Mouse (Mus musculus) thymus, postnatal 10 days (tissue): Measurements from ENCODE around the gene Cep152.

Experiments
- DNase-seq, 2 experiments: peaks; one replicate each; pipeline ENCODE4 v3.0.0; 2021; ENCODE audit warnings: low spot score in 2 of 2

Cep152 gene

GRCm38 (mm10) chr2:125558634-125559589 lies 66.0 kb downstream of the Cep152 start:
- DNase-seq = no peak

- no peak for DNase-seq
These were observed 69.1 kb downstream of the Cep152 start for GRCm38 (mm10) chr2:125555830-125556229.

DNA sequence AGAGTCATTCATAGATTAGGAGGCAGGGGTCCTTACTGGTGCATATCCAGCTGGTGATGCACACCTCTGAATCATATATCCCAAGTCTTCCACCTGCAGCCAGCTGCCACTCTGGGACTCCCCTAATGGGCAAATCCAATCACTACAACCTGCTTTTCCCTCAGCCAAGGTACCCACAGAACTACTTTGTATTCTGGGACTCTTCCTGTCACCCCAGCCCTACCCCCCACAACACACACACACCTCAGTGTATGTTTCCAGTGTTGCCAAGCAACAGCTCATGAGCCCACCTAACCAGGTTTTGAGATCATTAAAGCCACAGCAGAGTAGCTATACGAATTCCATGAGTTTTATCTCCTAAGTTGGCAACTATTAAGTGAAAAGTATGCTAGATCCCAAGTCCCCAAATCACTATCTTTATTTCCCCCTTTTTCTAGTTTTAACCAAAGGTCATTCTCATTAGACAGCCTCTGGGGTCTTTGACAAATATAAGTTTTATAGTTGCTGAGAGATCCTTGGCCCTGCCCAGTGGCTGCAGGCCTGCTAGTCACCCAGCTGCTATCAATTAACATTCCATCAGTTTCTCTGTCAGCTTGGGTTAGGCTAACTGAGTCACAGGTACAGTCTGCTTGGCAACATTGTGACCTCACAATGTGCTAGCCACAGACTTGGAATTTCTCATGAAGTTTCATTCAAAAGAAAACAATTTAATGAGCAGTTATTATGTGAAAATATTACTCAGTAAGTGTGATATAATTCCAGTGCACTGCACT lies 75.9 kb downstream of the Cep152 start:
- no peak for DNase-seq

- DNase-seq = no peak
These were observed 79.9 kb downstream of the Cep152 start for GRCm38 (mm10) chr2:125544986-125545385.

DNA sequence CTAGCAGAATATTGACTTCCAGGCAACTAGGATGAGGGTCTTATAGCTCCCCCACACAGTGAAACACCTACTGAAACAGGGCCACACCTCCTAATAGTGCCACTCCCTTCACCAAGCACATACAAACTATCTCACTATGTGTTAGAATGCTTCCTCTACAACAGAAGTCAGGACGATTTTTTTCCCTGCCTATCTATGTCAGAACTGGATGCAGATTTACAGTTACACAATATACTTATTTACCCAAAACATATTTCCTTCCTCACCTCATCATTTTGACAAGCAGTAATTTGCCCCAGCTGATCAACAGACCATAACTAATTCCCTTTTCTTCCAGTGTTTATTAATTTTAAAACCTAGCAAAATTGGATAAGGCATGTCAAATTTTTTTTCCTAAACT lies 81.3 kb downstream of the Cep152 start:
- DNase-seq = no peak

DNA sequence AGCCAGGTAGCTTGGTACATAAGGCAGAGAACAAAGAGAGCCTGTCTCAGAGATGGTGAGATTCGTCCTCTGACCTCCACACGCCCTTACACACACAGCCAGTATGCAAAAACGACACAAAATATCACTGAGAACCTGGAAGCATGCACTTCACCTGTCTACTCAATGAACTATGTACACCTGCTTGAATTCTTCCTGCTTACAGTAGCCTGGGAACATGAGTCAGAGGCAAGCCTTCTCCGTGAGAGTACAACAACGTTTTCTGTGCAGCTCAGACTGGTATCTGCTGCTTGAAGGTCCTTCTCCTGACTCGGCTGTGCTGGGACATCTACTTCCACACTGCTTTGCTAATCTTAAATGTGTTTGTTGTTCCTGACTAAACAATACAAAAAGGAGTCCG lies 83.5 kb downstream of the Cep152 start:
- DNase-seq = no peak

DNA sequence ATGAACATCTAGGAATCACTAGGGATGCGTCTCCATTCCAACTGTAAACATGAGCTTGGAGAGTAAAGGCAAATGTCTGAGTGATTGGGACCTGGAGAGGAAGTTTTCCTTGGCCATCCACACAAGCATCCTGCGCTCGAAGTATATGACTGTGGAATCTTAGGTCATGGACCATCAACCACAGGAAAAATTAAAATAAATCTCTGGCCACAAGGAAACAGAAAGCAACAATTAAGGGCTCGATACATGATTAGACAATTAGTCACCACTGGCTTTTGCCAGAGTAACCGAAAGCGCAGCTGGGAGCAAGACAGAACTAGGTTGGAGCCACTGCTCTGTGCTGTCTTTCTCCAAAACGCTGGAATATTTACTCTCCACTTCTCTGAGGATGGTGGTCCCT lies 84.3 kb downstream of the Cep152 start:
- DNase-seq = no peak

DNA sequence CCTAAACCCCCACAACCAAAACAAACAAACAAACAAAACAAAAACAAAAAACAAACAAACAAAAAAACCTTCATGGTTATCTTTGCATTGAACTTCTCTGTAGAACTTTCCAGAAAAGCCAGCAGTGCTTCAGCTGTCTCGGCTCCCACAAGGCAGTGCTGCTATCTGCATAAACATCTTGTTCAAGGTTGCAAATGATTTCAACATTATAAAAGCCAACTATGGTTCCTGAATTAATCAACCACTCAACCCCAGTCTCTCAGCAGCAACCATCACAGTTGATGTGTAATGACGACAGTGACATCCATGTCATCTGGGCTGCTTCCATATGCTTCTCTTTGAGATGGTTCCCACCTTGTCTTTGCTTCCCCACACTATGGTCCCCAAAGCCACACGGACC lies 85.3 kb downstream of the Cep152 start:
- no peak for DNase-seq

DNA sequence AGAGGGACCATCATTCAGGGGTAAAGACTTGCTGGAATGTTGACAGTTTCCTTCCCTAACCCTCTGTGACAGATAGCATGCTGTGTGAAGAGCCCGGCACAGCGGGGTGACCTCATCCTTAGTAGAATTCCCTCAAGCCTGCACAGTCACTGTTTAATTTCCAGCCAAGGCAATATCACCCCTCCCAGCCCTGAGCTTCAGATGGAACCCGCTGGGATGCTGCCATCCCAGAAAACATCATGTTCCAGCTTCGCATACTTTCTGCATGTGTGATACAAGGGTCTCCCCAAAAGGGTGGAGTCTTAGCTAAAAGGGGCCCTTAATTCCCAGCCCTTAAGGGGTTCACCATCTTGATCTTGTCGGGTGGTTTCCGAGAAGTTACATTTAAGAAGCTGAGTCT lies 94.2 kb downstream of the Cep152 start:
- DNase-seq = no peak

- no peak for DNase-seq
These were observed 98.3 kb downstream of the Cep152 start for GRCm38 (mm10) chr2:125526566-125526965.

- no peak for DNase-seq
These were observed 99.4 kb downstream of the Cep152 start for GRCm38 (mm10) chr2:125525484-125525883.

- DNase-seq = no peak
These were observed 108.3 kb downstream of the Cep152 start for GRCm38 (mm10) chr2:125516594-125516993.

DNA sequence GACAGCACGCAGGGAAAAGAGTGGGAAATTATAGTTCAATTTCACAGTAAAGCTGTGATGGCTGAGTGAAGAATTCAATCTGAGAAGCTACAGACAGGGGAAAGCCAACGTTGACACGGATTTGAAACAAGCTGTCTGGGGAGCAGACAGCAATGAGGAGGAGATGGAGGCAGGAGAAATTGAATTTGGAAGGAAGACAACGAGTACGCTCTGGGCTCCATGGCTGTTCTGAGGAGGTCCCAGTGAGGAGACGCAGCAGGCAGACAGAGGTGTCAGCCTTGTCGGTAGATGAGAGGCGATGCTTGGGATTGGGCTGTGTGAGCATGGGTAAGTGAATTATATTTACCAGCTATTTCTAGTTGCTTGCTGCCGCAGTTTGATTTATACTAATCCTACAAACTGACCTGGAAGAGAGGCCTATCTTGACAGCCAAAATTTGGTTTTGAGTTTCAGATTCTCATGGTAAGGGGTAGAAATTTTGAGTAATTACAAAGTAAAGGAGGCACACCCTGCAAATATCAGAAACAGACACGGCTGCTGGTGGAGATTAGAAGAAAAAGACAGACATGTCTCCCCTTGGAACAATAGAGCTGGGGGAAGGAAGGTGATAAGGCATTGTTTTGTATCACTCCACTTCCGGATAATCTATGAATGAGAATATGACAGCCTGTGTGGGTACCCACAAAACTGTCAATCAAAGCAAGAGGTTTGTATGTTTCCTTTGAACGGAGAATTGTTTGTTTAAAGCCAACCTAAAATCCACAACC lies 109.4 kb downstream of the Cep152 start:
- DNase-seq = no peak

DNA sequence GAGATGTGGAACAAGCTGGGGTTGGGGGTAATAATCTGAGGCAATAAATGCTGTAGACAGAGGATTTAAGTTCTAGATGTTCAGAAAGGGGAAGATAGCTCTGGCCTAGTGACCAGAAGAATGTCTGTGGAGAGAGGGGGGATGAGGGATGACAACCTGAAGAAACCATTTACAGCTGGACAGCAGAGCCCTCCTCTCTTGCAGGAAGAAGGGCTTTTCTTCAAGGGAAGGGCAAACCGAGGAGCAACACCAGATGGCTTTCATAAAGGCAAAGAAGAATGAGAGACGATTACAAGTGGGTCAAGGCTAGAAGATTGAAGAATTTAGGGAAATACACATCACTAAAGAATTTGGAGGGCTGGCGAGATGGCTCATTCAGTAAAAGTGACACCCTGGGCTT lies 110.5 kb downstream of the Cep152 start:
- DNase-seq = no peak
